In genomic region chr2:131881766-131882165, GRCm38 (mm10) we compare ENCODE assay signal across 27 mouse cellular contexts. TPM values are rescaled to one million over a fixed set of nuclear protein-coding genes. Genes with fewer than 3 reads are reported as not detected.
DNase-seq lines count a peak whose midpoint lies in the region; ATAC-seq and TF ChIP-seq lines count a peak whose summit lies in the region.
"Had no signal": no experiment of that assay in that cellular context is flagged by ENCODE, and none has a peak within 500 bp of the region (broad histone marks: within the 10 kb centered on the region; RNA-seq: fewer than 3 reads in every experiment).

No protein-coding gene starts in this region.

- no peak overlapping the region for H3K4me2 ChIP-seq in kidney, embryonic 15.5 days
- H3K4me2 ChIP-seq in midbrain, postnatal 0 days (ENCODE audit: low read depth, low read length, poor library complexity, severe bottlenecking): no peak overlapping the region
- no peak overlapping the region for H3K4me2 ChIP-seq in midbrain, embryonic 16.5 days (ENCODE audit: low read length)
- H3K4me2 ChIP-seq in forebrain, embryonic 16.5 days (ENCODE audit: low read length): no peak overlapping the region
- H3K4me2 ChIP-seq: embryonic facial prominence, embryonic 12.5 days; forebrain, embryonic 13.5 days had no signal

- no peak for TF ChIP-seq CTCF in midbrain, postnatal 0 days (IDR thresholded peaks at IDR 0.05)
- no peak for TF ChIP-seq CTCF in brain, embryonic 14.5 days (IDR thresholded peaks at IDR 0.05; ENCODE audit: borderline replicate concordance, extremely low read depth, insufficient read depth, insufficient read length)

- TF ChIP-seq POLR2A in brain, embryonic 14.5 days (IDR thresholded peaks at IDR 0.05; ENCODE audit: borderline replicate concordance, extremely low read depth, insufficient read depth, insufficient read length, poor library complexity, severe bottlenecking): no peak

- H3K9ac ChIP-seq in kidney, embryonic 15.5 days: no peak overlapping the region
- no peak overlapping the region for H3K9ac ChIP-seq in midbrain, postnatal 0 days (replicated peaks; ENCODE audit: low read length, poor library complexity, severe bottlenecking)
- no peak overlapping the region for H3K9ac ChIP-seq in midbrain, embryonic 16.5 days (ENCODE audit: low read depth, low read length)
- no peak overlapping the region for H3K9ac ChIP-seq in forebrain, embryonic 16.5 days (replicated peaks; ENCODE audit: low read depth, low read length)
- H3K9ac ChIP-seq: embryonic facial prominence, embryonic 12.5 days; forebrain, embryonic 13.5 days had no signal

- H3K9me3 ChIP-seq in kidney, embryonic 15.5 days (replicated peaks): no peaks in the 10 kb centered on the region
- H3K9me3 ChIP-seq in midbrain, postnatal 0 days (ENCODE audit: low read length): no peaks in the 10 kb centered on the region
- no peaks in the 10 kb centered on the region for H3K9me3 ChIP-seq in midbrain, embryonic 16.5 days (replicated peaks; ENCODE audit: control insufficient read depth, low read length, poor library complexity, severe bottlenecking)
- no peaks in the 10 kb centered on the region for H3K9me3 ChIP-seq in forebrain, embryonic 16.5 days (ENCODE audit: control insufficient read depth, low read length)
- H3K9me3 ChIP-seq: embryonic facial prominence, embryonic 12.5 days; forebrain, embryonic 13.5 days had no signal

- no peak overlapping the region for H3K27ac ChIP-seq in kidney, embryonic 15.5 days
- no peak overlapping the region for H3K27ac ChIP-seq in midbrain, postnatal 0 days (ENCODE audit: low read depth, low read length)
- no peak overlapping the region for H3K27ac ChIP-seq in midbrain, embryonic 16.5 days (ENCODE audit: low read length)
- H3K27ac ChIP-seq in forebrain, embryonic 16.5 days (ENCODE audit: low read length): no peak overlapping the region
- H3K27ac ChIP-seq: embryonic facial prominence, embryonic 12.5 days; forebrain, embryonic 13.5 days; heart, adult 2 months had no signal

- WGBS in kidney, embryonic 15.5 days: 70% methylated on average over 4 of the region's 4 CpGs
- WGBS in midbrain, postnatal 0 days: 58% methylated on average over 4 of the region's 4 CpGs
- 50% methylated on average over 4 of the region's 4 CpGs for WGBS in midbrain, embryonic 16.5 days
- 36% methylated on average over 4 of the region's 4 CpGs for WGBS in forebrain, embryonic 16.5 days

- no peak overlapping the region for H3K4me3 ChIP-seq in kidney, embryonic 15.5 days (replicated peaks)
- no peak overlapping the region for H3K4me3 ChIP-seq in midbrain, postnatal 0 days (ENCODE audit: low read depth, low read length)
- H3K4me3 ChIP-seq in midbrain, embryonic 16.5 days (ENCODE audit: low read depth, low read length): no peak overlapping the region
- no peak overlapping the region for H3K4me3 ChIP-seq in forebrain, embryonic 16.5 days (replicated peaks; ENCODE audit: low read length)
- H3K4me3 ChIP-seq: embryonic facial prominence, embryonic 12.5 days; erythroblast, embryonic 14.5 days; forebrain, embryonic 13.5 days; heart, adult 2 months had no signal

- ATAC-seq in kidney, embryonic 15.5 days (replicated peaks; ENCODE audit: low FRiP score): no peak
- no peak for ATAC-seq in midbrain, postnatal 0 days (ENCODE audit: low FRiP score)
- ATAC-seq in midbrain, embryonic 16.5 days: no peak
- ATAC-seq in forebrain, embryonic 16.5 days: no peak
- ATAC-seq: forebrain, embryonic 13.5 days; hindbrain, embryonic 16.5 days; Patski had no signal

- no peaks in the 10 kb centered on the region for H3K4me1 ChIP-seq in kidney, embryonic 15.5 days
- 0 out of 2 replicates have a peak, but pooled peaks cover 2% of the 10 kb centered on the region for H3K4me1 ChIP-seq in midbrain, postnatal 0 days (ENCODE audit: insufficient read depth, low read length)
- peaks cover 7% of the 10 kb centered on the region for H3K4me1 ChIP-seq in midbrain, embryonic 16.5 days (ENCODE audit: control insufficient read depth, insufficient read depth, low read length)
- peaks cover 6% of the 10 kb centered on the region for H3K4me1 ChIP-seq in forebrain, embryonic 16.5 days (replicated peaks; ENCODE audit: control insufficient read depth, insufficient read depth, low read length)
- H3K4me1 ChIP-seq: embryonic facial prominence, embryonic 12.5 days had no signal

- peak; percentile 18 for DNase-seq in kidney, adult 18-20 months
- peak; percentile 45 for DNase-seq in midbrain, postnatal 0 days (ENCODE audit: low spot score)
- DNase-seq in brain, embryonic 14.5 days (ENCODE audit: low read depth): peak; percentile 41
- peak; percentile 26 for DNase-seq in yolk sac, embryonic 10.5 days (ENCODE audit: low spot score)
- no peak for DNase-seq in liver
- DNase-seq: adrenal gland, postnatal 36 days; cerebellum, adult 8-10 months; gastrocnemius, postnatal 14 days; heart, adult 2 months; heart, postnatal 36 days; lung, adult 18-20 months; lung, postnatal 4 days; right cerebral cortex, postnatal 25 days; thymus, postnatal 36 days had no signal

- H3K36me3 ChIP-seq in kidney, embryonic 15.5 days: no peaks in the 10 kb centered on the region
- H3K36me3 ChIP-seq in midbrain, postnatal 0 days (ENCODE audit: insufficient read depth, low read length): no peaks in the 10 kb centered on the region
- H3K36me3 ChIP-seq in midbrain, embryonic 16.5 days (ENCODE audit: control insufficient read depth, insufficient read depth, low read length): no peaks in the 10 kb centered on the region
- H3K36me3 ChIP-seq in forebrain, embryonic 16.5 days (ENCODE audit: control insufficient read depth, insufficient read depth): no peaks in the 10 kb centered on the region
- H3K36me3 ChIP-seq: embryonic facial prominence, embryonic 12.5 days had no signal

- no peaks in the 10 kb centered on the region for H3K27me3 ChIP-seq in kidney, embryonic 15.5 days
- H3K27me3 ChIP-seq in midbrain, postnatal 0 days (ENCODE audit: insufficient read depth, low read length): no peaks in the 10 kb centered on the region
- H3K27me3 ChIP-seq in midbrain, embryonic 16.5 days (ENCODE audit: control insufficient read depth, insufficient read depth, low read depth, low read length): no peaks in the 10 kb centered on the region
- H3K27me3 ChIP-seq in forebrain, embryonic 16.5 days (replicated peaks; ENCODE audit: control insufficient read depth, insufficient read depth, low read length): no peaks in the 10 kb centered on the region
- H3K27me3 ChIP-seq: embryonic facial prominence, embryonic 12.5 days; forebrain, embryonic 13.5 days; Patski had no signal

RNA-seq across cellular contexts. Expression of gene Erv3, which starts 22.2 kb away (rescaled TPM):
- polyA plus RNA-seq in kidney, embryonic 15.5 days (2015; fragmentation: Nextera tagmentation; extraction: Ambion mirVana): not detected in 2 replicates
- total RNA-seq in midbrain, postnatal 0 days (2014; rRNA removed): not detected in 2 replicates
- not detected in 2 replicates for polyA plus RNA-seq in midbrain, postnatal 0 days (2015; fragmentation: Nextera tagmentation; extraction: Ambion mirVana)
- polyA plus RNA-seq in midbrain, embryonic 16.5 days (2015; fragmentation: Nextera tagmentation; extraction: Ambion mirVana): 0.06 TPM in 1 of 2 replicates, not detected in the other
- polyA plus RNA-seq in brain, embryonic 14.5 days (2012; rRNA removed): 0.03 and 0.04 TPM in 2 replicates
- polyA plus RNA-seq in forebrain, embryonic 16.5 days (2015; fragmentation: Nextera tagmentation; extraction: Ambion mirVana): not detected in 2 replicates
- total RNA-seq: adrenal gland, postnatal 36 days; common myeloid progenitor, adult 5-6 weeks; gastrocnemius, postnatal 14 days; heart, adult 2 months; heart, postnatal 36 days had no signal
- polyA plus RNA-seq: C2C12; embryonic facial prominence, embryonic 12.5 days; erythroblast, embryonic 14.5 days; forebrain, embryonic 13.5 days; heart, adult 2 months; heart, embryonic 14.5 days; hindbrain, embryonic 16.5 days; Patski had no signal

RNA-seq across cellular contexts. Expression of gene Prnp, which starts 28.0 kb away (rescaled TPM):
- polyA plus RNA-seq in kidney, embryonic 15.5 days (2015; fragmentation: Nextera tagmentation; extraction: Ambion mirVana): 45.1 and 47.4 TPM in 2 replicates
- 254 and 255 TPM in 2 replicates for total RNA-seq in midbrain, postnatal 0 days (2014; rRNA removed)
- polyA plus RNA-seq in midbrain, postnatal 0 days (2015; fragmentation: Nextera tagmentation; extraction: Ambion mirVana): 283 and 306 TPM in 2 replicates
- polyA plus RNA-seq in midbrain, embryonic 16.5 days (2015; fragmentation: Nextera tagmentation; extraction: Ambion mirVana): 177 and 194 TPM in 2 replicates
- 99.5 and 108 TPM in 2 replicates for polyA plus RNA-seq in brain, embryonic 14.5 days (2012; rRNA removed)
- polyA plus RNA-seq in forebrain, embryonic 16.5 days (2015; fragmentation: Nextera tagmentation; extraction: Ambion mirVana): 204 and 205 TPM in 2 replicates

RNA-seq across cellular contexts. Expression of gene Prn, which starts 28.0 kb away (rescaled TPM):
- polyA plus RNA-seq in kidney, embryonic 15.5 days (2015; fragmentation: Nextera tagmentation; extraction: Ambion mirVana): not detected in 2 replicates
- not detected in 2 replicates for total RNA-seq in midbrain, postnatal 0 days (2014; rRNA removed)
- 0.22 TPM in 1 of 2 replicates, not detected in the other for polyA plus RNA-seq in midbrain, postnatal 0 days (2015; fragmentation: Nextera tagmentation; extraction: Ambion mirVana)
- polyA plus RNA-seq in midbrain, embryonic 16.5 days (2015; fragmentation: Nextera tagmentation; extraction: Ambion mirVana): not detected in 2 replicates
- polyA plus RNA-seq in brain, embryonic 14.5 days (2012; rRNA removed): not detected in 2 replicates
- polyA plus RNA-seq in forebrain, embryonic 16.5 days (2015; fragmentation: Nextera tagmentation; extraction: Ambion mirVana): 0.48 TPM in 1 of 2 replicates, not detected in the other
- total RNA-seq: common myeloid progenitor, adult 5-6 weeks; gastrocnemius, postnatal 14 days; layer of hippocampus, postnatal 14 days had no signal
- polyA plus RNA-seq: C2C12; embryonic facial prominence, embryonic 12.5 days; erythroblast, embryonic 14.5 days; forebrain, embryonic 13.5 days; heart, adult 2 months; heart, embryonic 14.5 days; hindbrain, embryonic 16.5 days; limb, embryonic 14.5 days; Patski had no signal
